Mouse (Mus musculus): Measurements from ENCODE around the gene Krtap4-6.
"Not testable (repeated sequence)": the region's sequence is repeated elsewhere in the genome, so short reads cannot be mapped to it uniquely, and the experiment has no call there.

The Krtap4-6 gene

DNA sequence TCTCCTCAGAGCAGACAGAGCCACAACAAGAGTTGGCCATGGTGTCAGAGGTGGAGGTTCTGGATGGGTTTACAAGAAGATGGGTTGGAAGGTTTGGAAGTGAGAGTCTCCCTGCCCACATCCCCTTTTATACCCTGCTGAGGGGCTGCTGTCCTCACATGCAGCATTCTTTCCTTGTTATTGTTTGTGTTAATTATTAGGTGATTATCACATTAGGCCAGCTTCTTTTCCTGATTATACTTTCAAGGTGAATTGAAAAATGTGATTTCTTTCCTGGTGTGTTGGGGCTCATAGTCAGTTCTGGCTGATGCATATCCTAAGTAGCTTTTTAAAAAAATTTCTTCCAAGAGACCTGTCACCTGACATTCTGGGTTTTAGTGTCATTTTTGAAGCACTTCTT lies at the start of gene Krtap4-6:
Krtap4-6 (minus strand) TSS at position 101 of the 400 bp plus-strand sequence.
- DNase-seq (ENCODE audit: low read depth, low spot score), result no peak

DNA sequence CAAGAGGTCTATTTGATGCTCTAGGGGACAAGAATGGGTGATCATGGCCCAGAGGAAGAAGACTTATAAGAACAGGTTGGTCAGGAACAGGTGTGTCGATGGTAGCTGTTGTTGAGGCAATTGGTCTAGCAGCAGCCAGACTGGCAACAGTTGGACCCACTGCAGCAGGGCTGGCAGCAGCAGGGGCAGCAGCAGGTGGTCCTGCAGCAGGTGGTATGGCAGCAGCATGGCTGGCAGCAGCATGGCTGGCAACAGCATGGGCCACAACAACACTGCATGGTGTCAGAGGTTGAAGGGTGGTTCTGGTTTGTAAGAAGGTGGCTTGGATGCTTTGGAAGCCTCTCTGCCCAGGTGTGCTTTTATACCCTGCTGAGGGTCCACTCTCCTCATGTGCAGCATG lies 24.7 kb upstream of the Krtap4-6 start, which contains the start of gene Gm14190:
Gm14190 (minus strand) TSS at position 278 of the 400 bp plus-strand sequence.
- DNase-seq (ENCODE audit: low read depth, low spot score), result no peak

DNA sequence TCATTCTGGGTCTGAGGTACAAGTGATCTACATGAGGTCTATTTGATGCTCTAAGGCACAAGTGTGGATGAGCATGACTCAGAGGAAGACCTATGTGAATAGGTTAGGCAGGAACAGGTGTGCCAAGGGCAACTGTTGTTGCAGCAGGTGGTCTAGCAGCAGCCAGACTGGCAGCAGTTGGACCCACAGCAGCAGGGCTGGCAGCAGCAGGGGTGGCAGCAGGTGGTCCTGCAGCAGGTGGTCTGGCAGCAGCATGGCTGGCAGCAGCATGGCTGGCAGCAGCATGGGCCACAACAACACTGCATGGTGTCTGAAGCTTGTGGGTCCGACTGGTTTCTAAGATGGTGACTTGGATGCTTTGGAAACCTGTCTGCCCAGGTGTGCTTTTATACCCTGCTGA lies 19.5 kb upstream of the Krtap4-6 start:
- DNase-seq (ENCODE audit: low read depth, low spot score), result not testable (repeated sequence)

DNA sequence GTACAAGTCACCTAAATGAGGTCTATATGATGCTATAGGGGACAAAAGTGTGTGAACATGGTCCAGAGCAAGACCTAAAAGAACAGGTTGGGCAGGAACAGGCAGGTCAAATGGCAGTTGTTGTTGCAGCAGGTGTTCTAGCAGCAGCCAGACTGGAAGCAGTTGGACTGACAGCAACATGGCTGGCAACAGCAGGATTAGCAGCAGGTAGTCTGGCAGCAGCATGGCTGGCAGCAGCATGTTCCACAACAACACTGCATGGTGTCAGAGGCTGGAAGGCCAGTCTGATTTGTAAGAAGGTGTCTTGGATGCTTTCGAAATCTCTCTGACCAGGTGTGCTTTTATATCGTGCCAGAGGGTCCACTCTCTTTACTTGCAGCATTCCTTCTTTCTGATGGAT lies 17.7 kb upstream of the Krtap4-6 start:
- no peak for DNase-seq (ENCODE audit: low read depth, low spot score)

DNA sequence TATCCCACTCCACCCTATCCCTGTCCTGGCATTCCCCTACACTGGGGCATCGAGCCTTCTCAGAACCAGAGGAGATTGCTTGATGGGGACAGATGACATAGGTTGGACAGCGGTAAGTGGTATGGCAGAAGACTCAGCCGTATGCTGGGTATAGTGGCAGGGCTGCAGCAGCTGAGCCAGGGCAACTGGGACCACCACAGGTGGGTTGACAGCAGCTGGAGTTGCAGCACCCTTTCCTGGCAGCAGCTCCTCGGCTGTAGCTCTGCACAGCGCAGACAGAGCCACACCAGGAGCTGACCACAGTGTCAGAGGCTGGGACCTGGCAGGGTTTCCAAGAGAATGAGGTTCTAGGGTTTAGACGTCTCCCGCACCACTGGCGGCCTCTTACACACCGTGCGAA lies 3.0 kb downstream of the Krtap4-6 start:
- DNase-seq (ENCODE audit: low read depth, low spot score), result no peak

DNA sequence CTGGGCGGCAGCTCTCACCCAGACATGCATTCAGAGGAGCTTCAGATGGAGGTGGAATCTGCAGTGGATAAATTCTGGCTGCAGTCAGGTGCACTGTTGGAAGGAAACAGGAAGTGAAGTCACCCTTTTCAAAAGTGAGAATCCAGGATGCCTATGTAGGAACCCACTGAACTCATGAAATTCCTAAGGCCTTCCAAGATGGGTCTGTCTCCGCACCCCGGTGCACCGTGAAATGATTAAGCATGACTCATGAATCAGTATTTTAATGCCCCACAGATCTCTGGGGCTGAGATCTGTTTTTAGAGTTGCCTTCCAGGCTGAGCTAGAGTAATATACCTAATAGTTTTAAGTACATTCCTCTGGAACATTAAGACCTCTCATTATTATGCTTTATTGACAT lies 6.5 kb downstream of the Krtap4-6 start:
- no peak for DNase-seq (ENCODE audit: low read depth, low spot score)

DNA sequence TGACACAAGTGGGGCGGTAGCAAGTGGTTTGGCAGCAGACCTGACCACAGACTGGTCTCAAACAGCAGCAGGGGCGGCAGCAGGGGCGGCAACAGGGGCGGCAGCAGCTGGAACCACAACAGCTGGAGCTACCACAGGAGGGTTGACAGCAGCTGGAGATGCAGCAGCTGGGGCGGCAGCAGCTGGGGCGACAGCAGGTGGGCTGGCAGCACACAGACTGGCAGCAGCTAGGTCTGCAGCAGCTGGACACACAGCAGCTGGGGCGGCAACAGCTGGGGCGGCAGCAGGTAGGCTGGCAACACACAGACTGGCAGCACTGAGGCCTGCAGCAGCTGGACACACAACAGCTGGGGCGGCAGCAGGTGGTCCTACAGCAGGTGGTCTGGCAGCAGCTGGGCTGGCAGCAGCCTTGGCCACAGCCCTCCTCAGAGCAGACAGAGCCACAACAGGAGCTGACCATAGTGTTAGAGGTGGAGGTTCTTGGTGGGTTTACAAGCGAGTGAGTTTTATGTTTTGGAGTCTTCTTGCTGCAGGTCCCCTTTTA lies 7.2 kb downstream of the Krtap4-6 start, which contains the start of gene Gm11563:
Gm11563 (minus strand) TSS at position 494 of the 544 bp plus-strand sequence.
- DNase-seq (ENCODE audit: low read depth, low spot score), result not testable (repeated sequence)

DNA sequence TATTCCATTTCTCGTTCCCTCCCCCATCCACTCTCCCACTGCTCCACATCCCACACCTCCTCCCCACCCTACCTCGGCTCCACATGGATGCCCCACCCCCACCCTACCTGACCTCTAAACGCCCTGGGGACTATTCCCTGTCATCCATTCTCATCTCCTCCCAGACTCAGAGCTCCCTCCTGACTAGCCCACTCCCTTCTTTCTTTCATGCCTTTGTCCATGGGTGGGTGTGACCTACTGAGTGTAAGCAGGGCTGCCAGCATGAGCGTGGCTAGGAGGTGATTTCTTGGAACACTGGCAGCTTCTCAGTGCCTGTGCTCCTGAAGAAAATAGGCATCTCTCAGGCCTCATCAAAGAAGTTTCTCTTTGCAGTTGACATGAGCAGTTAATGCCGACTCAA lies 8.7 kb downstream of the Krtap4-6 start:
- DNase-seq (ENCODE audit: low read depth, low spot score), result no peak

DNA sequence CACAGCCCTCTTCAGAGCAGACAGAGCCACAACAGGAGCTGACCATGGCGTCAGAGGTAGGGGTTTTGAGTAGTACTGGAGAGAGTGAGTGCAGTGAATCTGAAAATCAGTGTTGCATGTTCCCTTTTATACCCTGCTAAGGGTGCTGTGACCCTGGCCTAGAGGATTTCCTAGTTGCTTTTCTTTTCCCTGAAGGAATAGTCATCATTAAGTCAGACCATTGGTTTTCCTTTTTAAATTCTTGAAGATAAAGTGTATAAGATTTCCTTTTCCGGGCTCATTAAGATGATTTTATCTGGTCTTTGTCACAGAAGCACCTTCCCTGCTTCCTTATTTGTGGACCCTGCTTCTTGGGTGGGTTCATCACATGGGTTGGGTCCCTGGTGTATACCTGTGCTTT lies 15.6 kb downstream of the Krtap4-6 start, which contains the start of gene Gm11555:
Gm11555 (minus strand) TSS at position 101 of the 400 bp plus-strand sequence.
- no peak for DNase-seq (ENCODE audit: low read depth, low spot score)

DNA sequence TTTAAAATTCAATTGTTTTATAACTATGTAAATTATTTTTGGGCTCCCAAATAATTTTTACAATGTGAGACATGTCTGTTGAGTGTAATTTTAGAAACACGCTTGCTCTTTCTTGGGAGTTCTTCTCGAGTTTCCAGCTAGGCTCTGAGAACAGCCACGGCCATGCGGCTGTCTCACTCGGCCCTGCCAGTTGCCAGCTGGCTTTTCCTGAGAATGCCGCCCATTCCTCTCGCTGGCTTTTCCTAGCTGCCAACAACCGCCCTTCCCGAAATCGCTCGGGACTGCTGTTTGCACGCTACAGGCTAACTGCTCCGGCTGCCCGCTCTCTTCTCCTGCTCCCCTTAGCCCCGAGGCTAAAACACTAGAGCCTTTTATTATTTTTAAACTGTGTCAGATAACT lies 19.3 kb downstream of the Krtap4-6 start:
- DNase-seq (ENCODE audit: low read depth, low spot score), result no peak

DNA sequence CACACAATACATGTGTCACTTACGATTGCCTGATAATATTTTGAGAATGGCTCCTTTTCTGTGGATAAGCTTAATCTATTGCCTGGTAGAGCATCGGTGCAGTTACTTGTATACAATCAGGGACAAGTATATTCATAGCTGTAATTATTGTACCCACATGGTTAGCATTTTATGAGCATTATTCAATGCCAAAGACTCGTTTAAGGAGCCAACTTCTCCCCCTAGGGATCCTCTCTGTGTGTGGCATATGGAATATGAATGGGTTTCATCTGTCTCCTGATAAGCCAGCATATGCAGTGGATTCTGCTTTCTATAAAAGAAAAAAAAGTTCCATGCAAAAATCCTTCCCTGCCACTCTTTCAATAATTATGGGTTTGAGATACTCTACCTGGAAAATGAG lies 21.4 kb downstream of the Krtap4-6 start:
- no peak for DNase-seq (ENCODE audit: low read depth, low spot score)

DNA sequence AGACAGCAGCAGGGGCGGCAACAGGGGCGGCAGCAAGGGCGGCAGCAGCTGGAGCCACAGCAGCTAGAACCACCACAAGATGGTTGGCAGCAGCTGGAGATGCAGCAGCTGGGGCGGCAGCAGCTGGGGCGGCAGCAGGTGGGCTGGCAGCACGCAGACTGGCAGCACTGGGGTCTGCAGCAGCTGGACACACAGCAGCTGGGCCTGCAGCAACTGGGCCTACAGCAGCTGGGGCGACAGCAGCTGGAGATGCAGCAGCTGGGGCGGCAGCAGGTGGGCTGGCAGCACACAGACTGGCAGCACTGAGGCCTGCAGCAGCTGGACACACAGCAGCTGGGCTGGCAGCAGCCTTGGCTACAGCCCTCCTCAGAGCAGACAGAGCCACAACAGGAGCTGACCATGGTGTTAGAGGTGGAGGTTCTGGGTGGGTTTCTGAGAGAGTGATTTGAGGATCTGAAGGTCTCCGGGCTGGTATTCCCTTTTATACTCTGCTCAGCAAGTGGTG lies 22.1 kb downstream of the Krtap4-6 start, which contains the start of gene Krtap4-7:
Krtap4-7 (minus strand) TSS at position 455 of the 505 bp plus-strand sequence.
- not testable (repeated sequence) for DNase-seq (ENCODE audit: low read depth, low spot score)

DNA sequence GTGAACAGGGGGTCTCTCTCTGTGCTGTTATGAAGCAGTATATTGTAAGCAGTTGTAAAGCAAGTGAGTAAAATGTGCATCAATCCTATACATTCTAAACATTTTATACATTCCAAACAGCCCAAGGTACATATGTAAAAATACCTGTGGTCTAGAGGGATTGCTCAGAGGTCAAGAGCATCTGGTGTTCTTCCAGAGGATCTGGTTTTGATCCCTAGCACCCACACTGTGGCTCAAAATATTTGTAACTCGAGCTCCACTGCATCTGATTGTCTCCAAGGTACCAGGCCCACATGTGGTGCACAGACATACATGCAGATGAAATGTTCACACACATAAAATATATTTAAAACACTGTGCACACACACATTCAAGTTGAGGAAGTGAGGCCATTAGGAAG lies 24.8 kb downstream of the Krtap4-6 start:
- DNase-seq (ENCODE audit: low read depth, low spot score), result no peak

DNA sequence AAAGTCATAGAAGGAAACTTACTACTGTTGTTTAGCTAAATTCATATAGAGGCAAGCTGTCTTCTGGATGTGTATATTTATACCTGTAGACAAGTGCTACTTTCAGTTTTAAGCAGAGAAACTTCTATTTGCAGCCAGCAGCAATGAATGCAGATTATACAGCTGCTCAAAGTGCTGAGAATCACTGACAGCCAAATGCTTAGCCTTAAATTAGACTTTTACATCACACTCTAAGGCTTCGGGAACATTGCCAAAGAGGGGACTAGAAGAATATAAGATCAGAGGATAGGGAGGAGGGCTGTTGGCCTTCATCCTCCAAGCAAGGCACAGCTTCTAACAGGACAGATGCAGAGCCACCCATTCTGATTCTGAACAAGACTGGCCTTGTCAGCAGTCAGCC lies 28.7 kb downstream of the Krtap4-6 start:
- DNase-seq (ENCODE audit: low read depth, low spot score), result no peak

DNA sequence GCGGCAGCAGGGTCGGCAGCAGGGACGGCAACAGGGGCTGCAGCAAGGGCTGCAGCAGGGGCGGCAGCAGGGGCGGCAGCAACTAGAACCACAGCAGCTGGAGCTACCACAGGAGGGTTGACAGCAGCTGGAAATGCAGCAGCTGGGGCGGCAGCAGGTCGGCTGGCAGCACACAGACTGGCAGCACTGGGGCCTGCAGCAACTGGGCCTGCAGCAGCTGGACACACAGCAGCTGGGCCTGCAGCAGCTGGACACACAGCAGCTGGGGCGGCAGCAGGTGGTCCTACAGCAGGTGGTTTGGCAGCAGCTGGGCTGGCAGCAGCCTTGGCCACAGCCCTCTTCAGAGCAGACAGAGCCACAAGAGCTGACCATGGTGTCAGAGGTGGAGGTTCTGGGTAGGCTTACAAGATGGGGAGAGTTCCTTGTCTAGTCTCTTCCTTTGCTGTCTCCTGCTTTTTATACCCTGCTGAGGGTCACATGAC lies 31.1 kb downstream of the Krtap4-6 start, which contains the start of gene Krtap4-2:
Krtap4-2 (minus strand) TSS at position 432 of the 482 bp plus-strand sequence.
- no peak for DNase-seq (ENCODE audit: low read depth, low spot score)

DNA sequence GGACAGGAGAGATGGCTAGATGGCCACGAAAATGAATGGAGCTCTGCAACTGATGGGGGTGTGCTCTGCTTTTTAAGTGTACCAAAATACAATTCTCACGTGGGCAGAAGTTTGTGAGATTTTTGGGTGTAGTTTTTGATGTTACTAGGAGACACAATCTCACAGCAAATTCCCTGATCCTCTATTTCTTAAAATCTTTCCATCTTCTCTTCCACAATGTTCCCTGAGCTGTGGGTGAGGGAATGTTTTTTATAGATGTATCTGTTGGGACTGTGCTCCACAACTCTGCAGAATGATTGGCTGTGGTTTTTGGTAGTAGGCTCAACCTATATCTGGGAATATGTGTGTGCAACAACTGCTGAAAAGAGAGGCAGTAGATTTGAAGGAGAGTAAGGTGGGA lies 32.5 kb downstream of the Krtap4-6 start:
- no peak for DNase-seq (ENCODE audit: low read depth, low spot score)

DNA sequence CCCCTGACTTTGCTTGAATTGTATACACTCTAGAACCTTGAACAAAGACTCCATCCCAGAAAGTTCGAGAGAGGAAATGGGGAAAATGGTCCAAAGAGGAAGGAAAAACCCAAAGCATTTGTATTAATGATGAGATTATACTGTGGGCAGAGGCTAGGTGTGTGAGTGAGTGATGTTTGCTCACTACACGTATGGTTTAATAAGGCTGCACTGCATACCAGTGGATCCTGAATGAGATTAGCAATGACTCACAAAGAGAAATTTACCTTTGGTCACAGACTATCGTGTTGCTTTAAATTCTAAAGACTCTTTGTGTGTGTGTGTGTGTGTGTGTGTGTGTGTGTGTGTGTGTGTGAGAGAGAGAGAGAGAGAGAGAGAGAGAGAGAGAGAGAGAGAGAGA lies 34.9 kb downstream of the Krtap4-6 start:
- no peak for DNase-seq (ENCODE audit: low read depth, low spot score)

DNA sequence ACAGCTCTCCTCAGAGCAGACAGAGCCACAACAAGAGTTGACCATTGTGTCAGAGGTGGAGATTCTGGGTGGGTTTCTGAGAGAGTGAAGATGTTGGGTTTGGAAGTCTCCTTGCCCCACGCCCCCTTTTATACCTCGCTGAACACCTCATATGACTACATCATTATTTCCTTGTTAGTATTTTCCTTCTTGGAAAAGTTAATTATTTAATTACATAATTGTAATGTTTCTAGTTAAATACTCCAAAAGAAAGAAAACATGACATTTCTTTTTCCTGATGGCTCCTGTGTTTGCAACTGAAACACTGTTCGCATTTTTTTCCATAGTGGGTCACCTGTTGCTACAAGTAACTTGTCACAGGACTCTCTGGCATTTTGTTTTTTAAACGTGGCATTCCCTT lies 37.6 kb downstream of the Krtap4-6 start, which contains the start of gene Krtap4-1:
Krtap4-1 (minus strand) TSS at position 101 of the 400 bp plus-strand sequence.
- DNase-seq (ENCODE audit: low read depth, low spot score), result no peak

DNA sequence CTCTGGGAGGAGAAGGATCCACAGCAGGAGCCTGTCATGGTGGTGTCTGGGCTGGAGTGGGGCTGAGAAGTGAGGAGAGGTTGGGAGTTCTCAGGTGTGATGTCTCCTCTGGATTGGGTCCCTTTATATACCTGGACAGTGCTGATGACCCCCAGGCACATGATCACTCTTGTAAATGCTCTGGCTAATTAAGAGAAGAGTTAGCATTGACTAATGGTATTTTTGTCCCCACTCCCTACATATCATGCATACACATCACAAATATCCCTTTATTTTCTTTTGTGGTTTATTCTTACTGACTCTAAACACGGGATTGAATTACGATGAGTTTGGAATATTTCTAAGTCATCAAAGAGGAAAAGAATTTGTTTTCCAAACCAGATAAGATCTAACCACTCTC lies 45.4 kb downstream of the Krtap4-6 start, which contains the start of gene Gm11562:
Gm11562 (minus strand) TSS at position 101 of the 400 bp plus-strand sequence.
- DNase-seq (ENCODE audit: low read depth, low spot score), result no peak
